Mouse (Mus musculus): ENCODE results near the gene Neurod6. TPM values are rescaled to one million over a fixed set of nuclear protein-coding genes. Genes with fewer than 3 reads are reported as not detected.

Gene Neurod6
- polyA plus RNA-seq, 1 experiment, result not detected

DNA sequence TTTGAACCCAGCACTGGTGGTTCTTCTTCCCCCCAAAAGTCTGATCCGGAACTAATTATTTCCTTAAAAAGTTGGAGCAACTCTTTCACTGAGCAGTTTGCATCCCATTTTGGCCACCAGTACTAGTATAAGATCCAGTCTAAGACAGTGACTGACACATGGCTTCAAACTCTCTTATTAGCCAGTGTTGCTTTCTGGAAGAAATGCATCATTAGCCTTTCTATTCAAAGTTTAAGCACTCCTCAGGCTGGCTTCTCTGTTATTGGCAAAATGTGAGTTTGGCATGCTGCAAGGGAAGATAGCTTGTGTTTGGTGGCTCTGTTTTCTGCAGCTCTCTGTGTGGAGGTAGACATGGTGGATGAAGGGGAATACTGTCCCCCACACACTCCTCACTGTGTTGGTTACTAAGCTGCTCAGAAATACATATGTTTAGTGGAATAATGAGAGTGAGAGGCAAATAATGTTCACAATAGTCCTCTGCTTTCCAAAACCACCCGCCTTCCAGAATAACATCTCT is 9.0 kb upstream of the Neurod6 start:
- Histone ChIP-seq H3K27me3 (replicated peaks; ENCODE audit: control insufficient read depth, insufficient read depth, low read length) (no peaks in the 10 kb centered on the region), H3K4me1 (ENCODE audit: control insufficient read depth, insufficient read depth, low read length) (no peaks in the 10 kb centered on the region), H3K27ac (ENCODE audit: insufficient read depth, low read depth, low read length) (no peak overlapping the region), H3K4me3 (ENCODE audit: insufficient read depth, low read depth, low read length) (no peak overlapping the region), H3K36me3 (ENCODE audit: control insufficient read depth, insufficient read depth, low read length) (no peaks in the 10 kb centered on the region)
- TF ChIP-seq POLR2A (IDR thresholded peaks at IDR 0.05; ENCODE audit: low read depth, low read length) (no peak), CTCF (conservative IDR thresholded peaks at IDR 0.05; ENCODE audit: insufficient read depth, insufficient read length, low read depth, low read length) (no peak)
- no peak for DNase-seq
- 93% methylated on average over 2 of the region's 2 CpGs for WGBS

DNA sequence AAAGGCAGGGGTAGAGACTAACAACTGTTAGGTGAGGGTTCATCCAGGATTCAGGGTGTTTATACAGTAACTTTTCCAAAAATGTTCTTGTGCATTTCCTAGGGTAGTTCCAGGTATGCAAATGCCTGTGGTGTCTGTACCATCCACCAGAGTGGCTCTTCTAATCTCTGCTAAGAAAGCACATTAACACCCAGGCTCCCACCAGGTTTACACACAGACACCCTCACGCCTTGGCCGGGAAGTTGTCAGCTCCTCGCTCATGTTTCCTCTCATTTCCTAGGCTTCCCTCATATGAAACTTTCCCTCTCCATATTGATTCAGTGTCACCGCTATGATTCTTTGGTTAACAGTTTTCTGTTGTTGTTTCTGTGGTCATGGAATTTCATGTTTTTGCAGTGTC is 2.4 kb upstream of the Neurod6 start:
- Histone ChIP-seq H3K36me3 (ENCODE audit: control insufficient read depth, insufficient read depth, low read length) (no peaks in the 10 kb centered on the region), H3K4me1 (ENCODE audit: control insufficient read depth, insufficient read depth, low read length) (no peaks in the 10 kb centered on the region), H3K4me3 (ENCODE audit: insufficient read depth, low read depth, low read length) (no peak overlapping the region), H3K27ac (ENCODE audit: insufficient read depth, low read depth, low read length) (no peak overlapping the region), H3K27me3 (replicated peaks; ENCODE audit: control insufficient read depth, insufficient read depth, low read length) (no peaks in the 10 kb centered on the region)
- no peak for TF ChIP-seq CTCF (conservative IDR thresholded peaks at IDR 0.05; ENCODE audit: insufficient read depth, insufficient read length, low read depth, low read length)
- TF ChIP-seq POLR2A (IDR thresholded peaks at IDR 0.05; ENCODE audit: low read depth, low read length), result no peak
- WGBS, result 82% methylated on average over 4 of the region's 4 CpGs
- DNase-seq, result no peak

GRCm38 (mm10) chr6:55682886-55683285 is 1.8 kb upstream of the Neurod6 start:
- no peak overlapping the region for H3K4me3 ChIP-seq (ENCODE audit: insufficient read depth, low read depth, low read length)
- TF ChIP-seq CTCF (conservative IDR thresholded peaks at IDR 0.05; ENCODE audit: insufficient read depth, insufficient read length, low read depth, low read length), result no peak
- TF ChIP-seq POLR2A (IDR thresholded peaks at IDR 0.05; ENCODE audit: low read depth, low read length), result no peak
- WGBS, result 72% methylated on average over 7 of the region's 7 CpGs

GRCm38 (mm10) chr6:55678571-55679185 is 2.4 kb downstream of the Neurod6 start:
- Histone ChIP-seq H3K36me3 (ENCODE audit: control insufficient read depth, insufficient read depth, low read length) (no peaks in the 10 kb centered on the region), H3K4me3 (ENCODE audit: insufficient read depth, low read depth, low read length) (no peak overlapping the region), H3K4me1 (ENCODE audit: control insufficient read depth, insufficient read depth, low read length) (no peaks in the 10 kb centered on the region), H3K27ac (ENCODE audit: insufficient read depth, low read depth, low read length) (no peak overlapping the region), H3K27me3 (replicated peaks; ENCODE audit: control insufficient read depth, insufficient read depth, low read length) (no peaks in the 10 kb centered on the region)
- TF ChIP-seq POLR2A (IDR thresholded peaks at IDR 0.05; ENCODE audit: low read depth, low read length) (no peak), CTCF (conservative IDR thresholded peaks at IDR 0.05; ENCODE audit: insufficient read depth, insufficient read length, low read depth, low read length) (no peak)
- no peak for DNase-seq
- 83% methylated on average over 7 of the region's 7 CpGs for WGBS

More at GRCm38 (mm10) chr6:55682886-55683285, 1.8 kb upstream of the Neurod6 start:
- H3K36me3 ChIP-seq (ENCODE audit: control insufficient read depth, insufficient read depth, low read length), result no peaks in the 10 kb centered on the region
- no peak overlapping the region for H3K27ac ChIP-seq (ENCODE audit: insufficient read depth, low read depth, low read length)
- H3K4me1 ChIP-seq (ENCODE audit: control insufficient read depth, insufficient read depth, low read length), result no peaks in the 10 kb centered on the region
- no peak for DNase-seq
- H3K27me3 ChIP-seq (replicated peaks; ENCODE audit: control insufficient read depth, insufficient read depth, low read length), result no peaks in the 10 kb centered on the region

DNA sequence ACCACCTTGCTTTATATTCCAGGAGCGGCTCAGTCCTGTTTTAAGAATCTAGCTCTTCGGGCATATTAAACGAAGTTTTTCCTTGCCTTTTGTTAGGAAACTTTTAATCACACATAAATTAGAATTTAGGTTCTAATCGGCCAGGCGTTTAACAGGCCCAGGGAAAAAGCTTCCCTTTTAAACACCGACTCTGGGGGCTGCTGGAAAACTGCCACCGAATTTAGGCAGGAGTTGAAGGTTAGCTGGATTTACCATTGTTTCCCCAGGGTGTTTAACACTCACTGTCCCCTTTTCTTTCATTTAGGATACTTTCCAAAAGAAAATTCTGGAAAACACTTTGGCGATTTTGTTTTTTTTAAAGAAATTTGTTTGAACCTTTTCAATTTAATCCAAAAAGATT is 3.7 kb downstream of the Neurod6 start:
- WGBS, result 14% methylated on average over 8 of the region's 8 CpGs
- no peak overlapping the region for H3K4me3 ChIP-seq (ENCODE audit: insufficient read depth, low read depth, low read length)

GRCm38 (mm10) chr6:55676663-55677311 is 4.3 kb downstream of the Neurod6 start:
- WGBS, result 3% methylated on average over 27 of the region's 27 CpGs
- Histone ChIP-seq H3K4me1 (ENCODE audit: control insufficient read depth, insufficient read depth, low read length) (no peaks in the 10 kb centered on the region), H3K27ac (ENCODE audit: insufficient read depth, low read depth, low read length) (no peak overlapping the region), H3K4me3 (ENCODE audit: insufficient read depth, low read depth, low read length) (no peak overlapping the region), H3K36me3 (ENCODE audit: control insufficient read depth, insufficient read depth, low read length) (no peaks in the 10 kb centered on the region), H3K27me3 (replicated peaks; ENCODE audit: control insufficient read depth, insufficient read depth, low read length) (no peaks in the 10 kb centered on the region)
- TF ChIP-seq CTCF (conservative IDR thresholded peaks at IDR 0.05; ENCODE audit: insufficient read depth, insufficient read length, low read depth, low read length) (no peak), POLR2A (IDR thresholded peaks at IDR 0.05; ENCODE audit: low read depth, low read length) (no peak)
- DNase-seq, result no peak

More for the DNA sequence above, 3.7 kb downstream of the Neurod6 start:
- Histone ChIP-seq H3K4me1 (ENCODE audit: control insufficient read depth, insufficient read depth, low read length) (no peaks in the 10 kb centered on the region), H3K27ac (ENCODE audit: insufficient read depth, low read depth, low read length) (no peak overlapping the region), H3K27me3 (replicated peaks; ENCODE audit: control insufficient read depth, insufficient read depth, low read length) (no peaks in the 10 kb centered on the region), H3K36me3 (ENCODE audit: control insufficient read depth, insufficient read depth, low read length) (no peaks in the 10 kb centered on the region)
- DNase-seq, result no peak
- no peak for TF ChIP-seq POLR2A (IDR thresholded peaks at IDR 0.05; ENCODE audit: low read depth, low read length)
- TF ChIP-seq CTCF (conservative IDR thresholded peaks at IDR 0.05; ENCODE audit: insufficient read depth, insufficient read length, low read depth, low read length), result no peak

DNA sequence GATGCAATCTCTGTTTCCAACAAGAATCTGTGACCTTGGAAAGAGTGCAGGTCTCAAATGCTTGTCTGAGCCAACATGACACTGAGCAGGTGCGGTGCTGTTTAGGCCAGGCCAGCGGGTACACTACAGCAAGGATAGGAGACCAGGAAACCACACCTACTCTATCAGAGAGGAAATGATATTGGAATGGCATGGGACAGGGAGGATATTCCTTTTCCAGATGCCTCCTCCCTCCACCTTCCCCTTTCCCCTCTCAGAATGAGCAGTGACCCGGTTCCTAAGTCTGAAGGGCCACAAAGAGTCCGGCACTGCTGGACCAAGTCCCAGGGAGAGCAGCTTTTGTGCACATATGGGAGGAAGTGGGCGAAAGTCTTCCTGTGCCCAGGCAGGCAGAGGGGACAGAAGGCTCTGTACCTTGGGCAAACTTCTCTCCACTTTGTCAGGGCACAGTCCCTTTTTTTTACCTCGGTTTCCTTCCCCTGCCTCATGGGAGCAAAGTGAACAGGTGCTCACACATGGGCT is 4.9 kb downstream of the Neurod6 start:
- no peak overlapping the region for H3K4me3 ChIP-seq (ENCODE audit: insufficient read depth, low read depth, low read length)
- DNase-seq, result no peak
- WGBS, result 54% methylated on average over 6 of the region's 6 CpGs

More for the DNA sequence above, 4.9 kb downstream of the Neurod6 start:
- Histone ChIP-seq H3K4me1 (ENCODE audit: control insufficient read depth, insufficient read depth, low read length) (no peaks in the 10 kb centered on the region), H3K27ac (ENCODE audit: insufficient read depth, low read depth, low read length) (no peak overlapping the region), H3K27me3 (replicated peaks; ENCODE audit: control insufficient read depth, insufficient read depth, low read length) (no peaks in the 10 kb centered on the region), H3K36me3 (ENCODE audit: control insufficient read depth, insufficient read depth, low read length) (no peaks in the 10 kb centered on the region)
- TF ChIP-seq CTCF (conservative IDR thresholded peaks at IDR 0.05; ENCODE audit: insufficient read depth, insufficient read length, low read depth, low read length), result no peak
